Mouse (Mus musculus) myocyte (in vitro differentiated cells): ENCODE results near the gene Cyp26c1. TPM values are rescaled to one million over a fixed set of nuclear protein-coding genes. Genes with fewer than 3 reads are reported as not detected.

Source experiments
- H3K27me3 ChIP-seq: one replicate; pipeline ENCODE4 v1.6.1; 2011; ENCODE audit not compliant: control insufficient read depth, insufficient read depth, insufficient read length
- H3K36me3 ChIP-seq: one replicate; pipeline ENCODE4 v1.6.1; 2011; ENCODE audit not compliant: control insufficient read depth, insufficient read depth
- H3K4me2 ChIP-seq: one replicate; pipeline ENCODE4 v1.6.1; 2011; ENCODE audit warnings: low read depth, control low read depth
- H3K4me3 ChIP-seq: one replicate; pipeline ENCODE4 v1.5.1; 2011; ENCODE audit warnings: mild to moderate bottlenecking, control low read depth, moderate library complexity
- H3K79me2 ChIP-seq: one replicate; pipeline ENCODE4 v1.6.1; 2011; ENCODE audit not compliant: control insufficient read depth, insufficient read depth
- H3ac ChIP-seq: one replicate; pipeline ENCODE4 v1.6.1; 2011; ENCODE audit not compliant: control insufficient read depth, insufficient read length
- CEBPB ChIP-seq: IDR thresholded peaks from 2 replicates; pipeline ENCODE4 v1.6.1; 2011; ENCODE audit warnings: mild to moderate bottlenecking, moderate library complexity; ENCODE audit not compliant: poor library complexity, insufficient read depth, severe bottlenecking
- E2F4 ChIP-seq: IDR thresholded peaks from one replicate; pipeline ENCODE4 v1.6.1; 2011; ENCODE audit warnings: mild to moderate bottlenecking, control low read depth, moderate library complexity; ENCODE audit not compliant: insufficient read depth
- MAX ChIP-seq: IDR thresholded peaks from one replicate; pipeline ENCODE4 v1.6.1; 2011; ENCODE audit warnings: low read depth, mild to moderate bottlenecking, control low read depth
- MYOD1 ChIP-seq, 3 experiments: IDR thresholded peaks; one replicate each; pipeline ENCODE4 v1.6.1; 2011; ENCODE audit warnings: control low read depth in 2 of 3, low read depth in 2 of 3, mild to moderate bottlenecking in 2 of 3, moderate library complexity in 1 of 3; ENCODE audit not compliant: insufficient read length in 2 of 3, control insufficient read depth in 1 of 3
- MYOG ChIP-seq, 3 experiments: IDR thresholded peaks; one replicate each; pipeline ENCODE4 v1.6.1; 2011; ENCODE audit warnings: control low read depth in 2 of 3, low read depth in 2 of 3, mild to moderate bottlenecking in 2 of 3; ENCODE audit not compliant: insufficient read length in 2 of 3, control insufficient read depth in 1 of 3, insufficient read depth in 1 of 3
- POLR2A ChIP-seq: IDR thresholded peaks from one replicate; pipeline ENCODE4 v1.6.1; 2011; ENCODE audit warnings: low read depth, mild to moderate bottlenecking, control low read depth, moderate library complexity; ENCODE audit not compliant: insufficient read length
- POLR2AphosphoS2 ChIP-seq: IDR thresholded peaks from one replicate; pipeline ENCODE4 v1.6.1; 2011; ENCODE audit warnings: low read depth, control low read depth; ENCODE audit not compliant: insufficient read length
- REST ChIP-seq: IDR thresholded peaks from one replicate; pipeline ENCODE4 v1.6.1; 2011; ENCODE audit warnings: mild to moderate bottlenecking, control low read depth, moderate library complexity; ENCODE audit not compliant: insufficient read depth, insufficient read length
- SRF ChIP-seq: IDR thresholded peaks from one replicate; pipeline ENCODE4 v1.6.1; 2011; ENCODE audit warnings: low read depth; ENCODE audit not compliant: control insufficient read depth, insufficient read length
- TCF12 ChIP-seq: IDR thresholded peaks from one replicate; pipeline ENCODE4 v1.6.1; 2011; ENCODE audit warnings: mild to moderate bottlenecking, control low read depth; ENCODE audit not compliant: poor library complexity, insufficient read depth, severe bottlenecking
- TCF3 ChIP-seq: IDR thresholded peaks from one replicate; pipeline ENCODE4 v1.6.1; 2011; ENCODE audit warnings: low read depth, control low read depth; ENCODE audit not compliant: insufficient read length
- USF1 ChIP-seq: IDR thresholded peaks from one replicate; pipeline ENCODE4 v1.6.1; 2011; ENCODE audit warnings: low read depth, mild to moderate bottlenecking, control low read depth, moderate library complexity
- polyA plus RNA-seq: library from polyadenylated mRNA; unstranded; fragments of >200 nt; fragmentation: generic; extraction: Trizol; gene quantifications from one replicate; pipeline ENCODE4 v1.2.1, GENCODE M21; 2012; ENCODE audit warnings: missing spikeins

Cyp26c1 gene
- polyA plus RNA-seq, 1 experiment = 0.17 TPM

DNA sequence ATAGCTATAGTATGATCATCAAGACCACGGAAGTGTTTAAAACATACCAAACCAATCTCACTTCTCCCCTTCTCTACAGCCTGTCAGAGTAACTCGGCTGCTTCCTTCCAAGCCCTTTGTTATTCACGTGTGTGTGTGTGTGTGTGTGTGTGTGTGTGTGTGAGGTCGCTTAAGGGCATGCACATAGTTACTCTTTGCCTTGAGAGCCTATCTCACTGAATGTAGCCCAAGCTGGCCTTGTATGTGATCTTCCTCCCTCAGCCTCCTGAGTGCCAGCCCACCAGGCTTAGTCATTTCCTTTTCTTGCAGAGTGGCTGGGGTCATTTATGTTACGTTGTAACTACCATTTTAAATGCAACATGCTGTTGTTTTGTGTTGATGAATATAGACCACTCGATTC is 20.1 kb upstream of the Cyp26c1 start:
- H3K27me3 ChIP-seq = no peaks in the 10 kb centered on the region
- no peaks in the 10 kb centered on the region for H3K36me3 ChIP-seq
- no peak overlapping the region for H3K4me3 ChIP-seq
- no peak for TF ChIP-seq CEBPB
- no peak for TF ChIP-seq MAX
- no peak for TF ChIP-seq E2F4
- no peak for TF ChIP-seq REST
- TF ChIP-seq MYOD1 (IDR thresholded peaks at IDR 0.05; ENCODE audit: control insufficient read depth in 1 of 3, insufficient read length in 2 of 3, low read depth in 2 of 3) = no peak
- no peak for TF ChIP-seq SRF
- TF ChIP-seq POLR2AphosphoS2 = no peak
- no peak for TF ChIP-seq TCF12
- TF ChIP-seq MYOG (IDR thresholded peaks at IDR 0.05; ENCODE audit: control insufficient read depth in 1 of 3, insufficient read depth in 1 of 3, insufficient read length in 2 of 3, low read depth in 2 of 3) = no peak
- no peak for TF ChIP-seq TCF3
- H3K79me2 ChIP-seq = no peaks in the 10 kb centered on the region
- no peak overlapping the region for H3K4me2 ChIP-seq
- no peak overlapping the region for H3ac ChIP-seq

DNA sequence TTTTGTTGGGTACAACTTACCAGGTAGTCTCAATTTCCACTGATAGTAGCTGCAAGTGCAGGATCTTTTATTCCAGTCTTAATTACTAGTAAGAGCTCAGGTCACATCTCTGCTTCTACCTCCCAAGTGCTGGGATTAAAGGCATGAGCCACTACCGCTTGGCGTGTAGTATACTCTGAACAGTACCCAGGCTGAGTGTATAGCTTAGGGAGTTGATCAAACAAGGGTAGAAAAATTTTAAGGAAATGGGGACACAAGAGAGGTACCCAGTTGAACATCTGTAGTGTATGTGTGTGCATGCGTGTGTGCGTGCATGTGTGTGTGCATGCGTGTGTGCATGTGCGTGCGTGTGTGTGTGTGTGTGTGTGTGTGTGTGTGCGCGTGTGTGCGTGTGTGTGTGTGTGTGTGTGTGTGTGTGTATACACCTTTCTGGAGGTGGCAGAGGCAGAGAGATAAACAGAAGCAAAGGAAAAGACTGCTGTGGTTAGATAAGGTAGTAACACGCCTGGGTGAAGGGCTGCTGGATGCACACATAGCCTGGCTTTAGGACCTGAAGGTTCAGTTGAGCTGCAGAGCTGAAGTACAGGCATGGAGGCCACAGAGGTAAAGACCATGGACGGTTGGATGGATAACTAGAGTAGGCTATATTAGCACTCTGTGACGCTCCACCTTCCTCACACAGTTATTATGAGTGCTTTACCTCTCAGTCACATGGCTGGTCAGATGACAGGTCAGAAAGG is 17.4 kb upstream of the Cyp26c1 start:
- Histone ChIP-seq H3ac (no peak overlapping the region), H3K79me2 (no peaks in the 10 kb centered on the region), H3K27me3 (no peaks in the 10 kb centered on the region), H3K4me2 (no peak overlapping the region), H3K36me3 (no peaks in the 10 kb centered on the region), H3K4me3 (no peak overlapping the region)
- TF ChIP-seq E2F4 (no peak), TCF12 (no peak), CEBPB (no peak), MYOG (IDR thresholded peaks at IDR 0.05; ENCODE audit: control insufficient read depth in 1 of 3, insufficient read depth in 1 of 3, insufficient read length in 2 of 3, low read depth in 2 of 3) (no peak), TCF3 (no peak), USF1 (no peak)

GRCm38 (mm10) chr19:37668657-37669056 is 16.7 kb upstream of the Cyp26c1 start:
- H3K27me3 ChIP-seq = no peaks in the 10 kb centered on the region
- H3ac ChIP-seq = no peak overlapping the region
- H3K79me2 ChIP-seq = no peaks in the 10 kb centered on the region
- no peak overlapping the region for H3K4me2 ChIP-seq
- TF ChIP-seq MYOD1 (IDR thresholded peaks at IDR 0.05; ENCODE audit: control insufficient read depth in 1 of 3, insufficient read length in 2 of 3, low read depth in 2 of 3) (peak in 1 of 3 experiments; percentile 51), TCF12 (no peak), TCF3 (no peak)
- no peak overlapping the region for H3K4me3 ChIP-seq
- H3K36me3 ChIP-seq = no peaks in the 10 kb centered on the region

DNA sequence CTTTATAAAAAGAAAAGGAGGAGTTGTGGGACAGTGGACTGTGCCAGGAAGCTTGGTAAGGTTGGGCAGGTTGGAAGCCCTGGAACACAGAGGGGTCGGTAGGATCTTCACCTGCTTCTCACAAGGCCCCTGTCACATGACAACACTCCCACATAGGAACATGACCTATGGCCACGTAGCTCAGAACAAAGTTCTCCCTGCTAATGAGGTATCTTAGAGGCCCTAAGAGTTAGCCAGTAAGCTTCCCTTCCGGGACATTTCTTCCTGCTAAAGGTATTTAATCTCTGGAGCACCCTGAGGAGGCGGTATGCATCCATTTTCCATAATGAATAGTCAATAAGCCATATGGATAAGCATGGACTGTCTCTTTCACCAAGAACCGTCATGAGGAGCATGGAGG is 15.9 kb upstream of the Cyp26c1 start:
- TF ChIP-seq TCF12 (no peak), CEBPB (no peak), SRF (no peak), POLR2A (no peak), USF1 (no peak), TCF3 (no peak), MYOG (IDR thresholded peaks at IDR 0.05; ENCODE audit: control insufficient read depth in 1 of 3, insufficient read depth in 1 of 3, insufficient read length in 2 of 3, low read depth in 2 of 3) (no peak), POLR2AphosphoS2 (no peak), MAX (no peak)
- Histone ChIP-seq H3K27me3 (no peaks in the 10 kb centered on the region), H3ac (no peak overlapping the region), H3K4me3 (no peak overlapping the region), H3K79me2 (no peaks in the 10 kb centered on the region), H3K36me3 (no peaks in the 10 kb centered on the region), H3K4me2 (no peak overlapping the region)

DNA sequence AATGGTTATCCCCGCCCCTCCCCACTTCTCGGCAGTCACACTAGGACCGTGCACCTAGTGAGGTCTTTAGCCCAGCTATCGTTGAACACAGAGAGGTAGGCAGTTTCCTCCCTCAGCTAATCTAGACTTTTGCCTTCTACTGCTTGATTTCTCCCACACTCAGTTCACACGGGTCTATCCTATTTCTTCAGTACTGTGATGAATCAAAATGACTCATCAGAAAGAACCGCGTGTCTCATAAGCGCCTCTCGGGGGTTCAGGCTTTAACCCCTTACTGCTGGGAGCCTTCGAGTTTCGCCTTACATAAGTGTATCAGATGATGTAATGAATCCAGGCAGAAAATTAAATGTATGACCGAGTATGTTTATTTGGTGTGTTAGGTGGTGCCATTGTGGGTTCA is 12.0 kb upstream of the Cyp26c1 start:
- H3K27me3 ChIP-seq = no peaks in the 10 kb centered on the region
- no peaks in the 10 kb centered on the region for H3K79me2 ChIP-seq
- H3K4me3 ChIP-seq = no peak overlapping the region
- no peak overlapping the region for H3ac ChIP-seq
- H3K4me2 ChIP-seq = peak overlapping the region; percentile 83
- no peaks in the 10 kb centered on the region for H3K36me3 ChIP-seq
- TF ChIP-seq MYOG (IDR thresholded peaks at IDR 0.05; ENCODE audit: control insufficient read depth in 1 of 3, insufficient read depth in 1 of 3, insufficient read length in 2 of 3, low read depth in 2 of 3) (no peak), REST (no peak), TCF3 (no peak), CEBPB (no peak), SRF (no peak), MAX (no peak), E2F4 (no peak), POLR2AphosphoS2 (no peak), TCF12 (no peak), POLR2A (no peak), MYOD1 (IDR thresholded peaks at IDR 0.05; ENCODE audit: control insufficient read depth in 1 of 3, insufficient read length in 2 of 3, low read depth in 2 of 3) (no peak), USF1 (no peak)
